Mouse (Mus musculus): ENCODE results near the gene Ank3. TPM values are rescaled to one million over a fixed set of nuclear protein-coding genes. Genes with fewer than 3 reads are reported as not detected.

The Ank3 gene
- polyA plus RNA-seq, 1 experiment, result not detected

DNA sequence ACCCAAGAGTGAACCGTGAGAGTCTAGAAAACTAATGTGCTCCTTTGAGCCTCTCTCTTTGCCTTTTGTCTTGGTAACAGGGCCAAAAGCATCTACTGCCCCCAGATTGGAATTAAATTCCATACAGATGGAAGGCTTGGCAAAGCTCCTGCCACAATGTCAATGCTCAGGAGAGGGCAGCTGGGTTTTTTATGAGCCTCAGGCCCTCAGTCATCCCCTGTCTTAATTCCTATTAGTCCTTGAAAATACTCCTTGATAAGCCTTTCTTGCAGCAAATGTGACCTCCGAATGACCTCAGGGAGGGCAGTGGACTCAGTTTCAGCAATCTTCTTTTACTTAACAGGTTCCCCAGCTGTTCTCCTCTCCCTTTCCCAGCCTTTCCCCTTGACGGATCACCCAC, 635.3 kb downstream of the Ank3 start:
- TF ChIP-seq GATA1 (IDR thresholded peaks at IDR 0.05; ENCODE audit: low read length), result no peak

GRCm38 (mm10) chr10:70039871-70040291, 641.3 kb downstream of the Ank3 start:
- TF ChIP-seq GATA1 (IDR thresholded peaks at IDR 0.05; ENCODE audit: low read length), result no peak

DNA sequence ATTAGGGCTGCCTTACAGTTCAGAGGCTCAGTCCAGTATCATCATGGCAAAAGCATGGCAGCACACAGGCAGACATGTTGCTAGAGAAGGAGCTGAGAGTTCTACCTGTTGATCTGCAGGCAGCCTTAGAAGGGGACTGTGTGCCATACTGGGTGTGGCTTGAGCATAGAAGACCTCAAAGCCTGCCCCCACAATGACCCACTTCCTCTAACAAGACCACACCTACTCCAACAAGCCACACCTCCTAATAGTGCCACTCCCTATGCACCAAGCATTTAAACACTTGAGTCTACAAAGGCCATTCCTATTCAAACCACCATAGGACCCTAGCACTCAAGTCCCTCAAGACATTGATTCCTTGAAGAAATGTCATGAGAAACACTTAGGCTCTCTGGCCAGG, 643.0 kb downstream of the Ank3 start:
- no peak for TF ChIP-seq GATA1 (IDR thresholded peaks at IDR 0.05; ENCODE audit: low read length)

- TF ChIP-seq GATA1 (IDR thresholded peaks at IDR 0.05; ENCODE audit: low read length), result no peak
Measured at GRCm38 (mm10) chr10:70045722-70046121, 647.1 kb downstream of the Ank3 start.

DNA sequence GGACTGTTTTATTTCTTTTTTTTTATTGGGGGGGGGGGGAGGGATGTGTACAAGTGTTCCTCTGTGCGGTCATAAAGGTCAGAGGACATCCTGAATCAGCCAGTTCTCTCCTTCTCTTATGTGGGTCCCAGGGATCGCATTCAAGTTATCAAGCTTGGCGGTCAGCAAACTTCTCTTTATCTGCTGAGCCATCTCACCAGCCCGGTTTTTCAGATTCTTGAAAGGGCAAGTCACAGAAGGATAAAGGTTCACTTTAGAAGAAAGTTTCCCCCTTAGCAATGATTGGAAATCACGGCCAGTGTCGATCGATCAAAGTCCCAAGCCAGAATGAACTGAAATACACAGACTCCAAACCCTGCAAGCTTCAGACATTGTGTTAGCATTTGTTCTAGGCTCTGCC, 651.2 kb downstream of the Ank3 start:
- no peak for TF ChIP-seq GATA1 (IDR thresholded peaks at IDR 0.05; ENCODE audit: low read length)

DNA sequence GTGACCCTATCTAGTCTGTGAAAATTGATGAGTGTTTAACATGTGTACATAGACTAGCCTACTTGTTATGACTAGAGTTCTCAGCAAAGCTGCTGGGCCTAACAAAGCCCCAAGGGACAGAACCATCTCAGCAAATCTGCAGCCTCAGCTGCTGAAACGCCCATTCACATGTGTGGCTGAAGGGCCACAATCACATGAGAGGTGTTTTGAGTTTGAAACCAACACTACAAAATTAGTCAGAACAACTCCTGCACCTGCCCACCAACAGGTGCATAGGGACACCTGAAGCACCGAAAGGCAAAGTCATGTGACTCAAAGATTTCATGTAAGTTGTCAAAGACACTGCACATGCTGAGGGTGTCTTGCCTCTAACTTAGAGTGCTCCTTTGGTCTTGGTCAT, 656.7 kb downstream of the Ank3 start:
- no peak for TF ChIP-seq GATA1 (IDR thresholded peaks at IDR 0.05; ENCODE audit: low read length)

DNA sequence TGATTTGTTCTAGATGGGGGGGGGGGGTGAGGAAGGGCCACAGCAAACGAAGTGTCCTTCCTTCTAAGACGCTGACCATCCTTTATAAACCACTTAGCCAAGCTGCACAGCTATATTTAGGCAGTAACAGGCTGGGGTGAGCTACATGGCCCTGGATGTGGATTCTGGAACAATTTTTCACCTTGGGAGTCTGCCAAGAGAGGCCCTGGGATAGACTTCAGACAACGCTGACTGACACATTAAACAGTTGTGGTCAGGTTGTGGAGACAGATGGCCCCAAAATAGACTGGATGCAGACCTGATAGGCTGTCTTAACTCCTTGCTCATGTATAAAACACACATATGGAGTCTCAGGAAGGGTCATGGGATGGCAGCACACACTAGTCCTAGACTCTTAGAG, 658.5 kb downstream of the Ank3 start:
- no peak for TF ChIP-seq GATA1 (IDR thresholded peaks at IDR 0.05; ENCODE audit: low read length)

- no peak for TF ChIP-seq GATA1 (IDR thresholded peaks at IDR 0.05; ENCODE audit: low read length)
Measured at GRCm38 (mm10) chr10:70060021-70060688, 661.6 kb downstream of the Ank3 start.

DNA sequence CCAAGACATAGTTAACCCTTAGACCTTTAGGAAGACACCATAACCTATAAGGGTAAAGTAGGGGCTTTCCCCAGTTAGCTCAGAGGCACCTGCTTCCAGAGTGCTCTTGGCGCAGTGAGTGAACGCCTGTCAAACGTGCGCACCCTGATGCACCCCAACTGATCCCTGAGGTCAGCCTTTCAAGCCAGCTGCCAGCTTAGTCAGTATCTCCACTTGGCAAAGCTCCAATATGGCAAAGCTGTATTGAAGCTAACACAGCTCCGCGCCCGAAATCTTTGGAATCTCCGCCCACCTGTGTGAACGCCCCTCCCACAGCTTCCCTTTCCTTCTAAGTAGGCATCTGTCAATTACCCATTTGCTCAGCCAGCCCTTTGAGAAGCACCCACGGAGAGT, 662.1 kb downstream of the Ank3 start:
- no peak for TF ChIP-seq GATA1 (IDR thresholded peaks at IDR 0.05; ENCODE audit: low read length)

DNA sequence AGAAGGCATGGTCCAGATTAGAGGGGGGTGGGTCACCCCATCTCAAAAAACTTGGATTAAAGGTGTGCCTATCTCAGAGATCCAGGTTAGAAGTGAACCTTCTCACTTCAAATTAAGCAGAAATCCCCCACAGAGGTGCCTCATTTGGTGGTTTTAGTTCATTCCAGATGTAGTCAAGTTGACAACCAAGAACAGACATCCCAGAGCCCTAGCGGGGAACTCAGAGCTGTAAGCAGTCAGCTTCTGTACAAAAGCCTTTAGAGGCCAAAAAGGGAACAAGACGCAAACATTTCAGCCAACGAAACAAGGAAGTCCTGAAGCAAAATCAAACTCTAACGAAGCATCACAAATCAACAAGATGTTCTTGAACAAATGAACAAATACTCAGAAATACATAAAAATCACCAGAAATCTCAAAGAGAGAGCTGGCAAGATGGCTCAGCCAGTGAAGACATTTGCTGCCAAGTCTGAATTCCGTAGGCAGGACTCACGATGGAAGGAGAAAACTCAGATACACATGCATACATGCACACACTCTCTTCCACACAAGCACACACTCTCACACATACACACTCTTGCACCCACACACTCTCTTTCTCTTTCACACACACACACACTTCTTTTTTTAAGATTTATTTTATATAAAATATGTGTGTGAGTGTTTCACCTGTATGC, 665.4 kb downstream of the Ank3 start:
- no peak for TF ChIP-seq GATA1 (IDR thresholded peaks at IDR 0.05; ENCODE audit: low read length)

GRCm38 (mm10) chr10:70065191-70065590, 666.6 kb downstream of the Ank3 start:
- no peak for TF ChIP-seq GATA1 (IDR thresholded peaks at IDR 0.05; ENCODE audit: low read length)

DNA sequence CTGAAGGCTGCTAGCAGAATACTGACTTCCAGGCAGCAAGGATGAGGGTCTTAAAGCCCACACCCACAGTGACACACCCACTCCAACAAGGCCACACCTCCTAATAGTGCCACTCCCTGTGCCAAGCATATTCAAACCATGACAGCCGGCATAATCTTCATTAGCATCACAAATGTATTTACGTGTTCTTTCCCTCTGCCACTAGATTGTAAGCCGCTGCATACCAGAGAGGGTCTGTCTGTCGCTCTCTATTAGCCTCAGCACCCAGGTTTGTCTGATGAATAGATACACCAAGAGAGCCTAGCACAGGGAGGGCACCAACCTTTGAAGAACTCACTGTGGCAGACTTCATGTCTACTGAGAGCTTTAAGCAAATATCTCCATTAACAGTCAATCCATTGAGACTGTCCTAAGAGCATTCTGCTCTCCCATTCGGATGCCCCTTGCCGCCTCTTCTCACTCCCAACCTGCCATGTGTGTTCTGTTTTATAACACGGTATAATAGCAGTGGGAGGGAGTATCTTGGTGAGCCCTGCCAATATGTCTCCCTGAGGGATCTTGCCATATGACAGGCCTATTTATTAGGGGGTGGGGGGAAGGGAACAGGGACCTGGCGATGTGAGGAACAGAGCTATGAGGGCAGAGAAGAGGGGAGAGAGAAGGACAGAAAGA, 668.1 kb downstream of the Ank3 start:
- TF ChIP-seq GATA1 (IDR thresholded peaks at IDR 0.05; ENCODE audit: low read length), result no peak

DNA sequence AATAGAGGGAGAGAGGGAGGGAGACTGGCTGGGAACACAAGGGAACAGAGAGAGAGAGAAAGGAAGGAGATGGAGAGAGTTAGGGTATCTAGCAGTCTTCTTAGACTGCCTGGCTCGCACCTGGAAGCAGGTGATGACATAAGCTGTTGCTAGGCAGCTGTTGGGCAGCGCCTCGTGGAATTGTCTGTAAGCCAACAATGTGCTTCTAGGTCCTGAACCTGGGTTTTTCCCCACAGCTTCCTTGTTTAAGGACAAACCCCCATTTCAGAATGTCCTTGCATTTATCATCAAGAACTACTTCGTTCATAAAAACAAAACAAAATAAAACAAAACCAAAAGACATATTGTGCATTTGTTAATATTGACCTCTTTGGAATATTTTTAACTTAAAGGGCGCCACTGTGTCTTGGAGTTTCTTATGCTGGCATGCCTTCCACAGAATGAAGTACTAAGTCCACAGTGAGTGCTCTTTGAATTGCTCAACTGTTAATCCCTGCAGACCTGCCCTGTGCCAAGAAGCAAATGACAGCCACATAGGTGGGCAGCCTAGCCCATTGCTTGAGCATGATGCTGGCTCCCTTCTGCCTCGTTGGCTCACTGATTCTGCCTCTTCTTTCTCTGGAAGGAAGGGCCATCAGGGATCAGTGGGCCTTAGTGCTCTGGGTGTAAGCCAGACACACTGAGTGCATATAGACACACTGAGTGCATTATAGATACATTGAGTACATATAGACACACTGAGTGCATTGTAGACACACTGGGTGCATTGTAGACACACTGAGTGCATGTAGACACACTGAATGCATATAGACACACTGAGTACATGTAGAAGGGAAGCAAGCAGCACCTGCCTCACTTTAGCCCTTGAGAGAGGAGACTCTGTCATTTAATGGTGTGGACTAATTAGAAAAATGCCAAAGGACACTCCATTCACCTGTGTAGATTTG, 668.9 kb downstream of the Ank3 start:
- no peak for TF ChIP-seq GATA1 (IDR thresholded peaks at IDR 0.05; ENCODE audit: low read length)

GRCm38 (mm10) chr10:70069321-70069720, 670.7 kb downstream of the Ank3 start:
- no peak for TF ChIP-seq GATA1 (IDR thresholded peaks at IDR 0.05; ENCODE audit: low read length)

GRCm38 (mm10) chr10:70071334-70071733, 672.8 kb downstream of the Ank3 start:
- TF ChIP-seq GATA1 (IDR thresholded peaks at IDR 0.05; ENCODE audit: low read length), result no peak

Other genes with a start within 250 kb of the Ank3 start
- gene Rhobtb1, start 247.3 kb upstream of the Ank3 start, polyA plus RNA-seq (2012), result not detected in 2 replicates
- not detected in 2 replicates for gene A930033H14Rik, start 185.7 kb upstream of the Ank3 start, polyA plus RNA-seq (2012)
- gene Cdk1, start 45.8 kb upstream of the Ank3 start, polyA plus RNA-seq (2012), result 44.8 and 44.9 TPM in 2 replicates

Measured in G1E-ER4 (cell line).